Mouse (Mus musculus): ENCODE data around the gene Sh3pxd2a. TPM values are rescaled to one million over a fixed set of nuclear protein-coding genes. Genes with fewer than 3 reads are reported as not detected.

Gene Sh3pxd2a
- polyA plus RNA-seq, 1 experiment from 2014 or later = 3.9 TPM

DNA sequence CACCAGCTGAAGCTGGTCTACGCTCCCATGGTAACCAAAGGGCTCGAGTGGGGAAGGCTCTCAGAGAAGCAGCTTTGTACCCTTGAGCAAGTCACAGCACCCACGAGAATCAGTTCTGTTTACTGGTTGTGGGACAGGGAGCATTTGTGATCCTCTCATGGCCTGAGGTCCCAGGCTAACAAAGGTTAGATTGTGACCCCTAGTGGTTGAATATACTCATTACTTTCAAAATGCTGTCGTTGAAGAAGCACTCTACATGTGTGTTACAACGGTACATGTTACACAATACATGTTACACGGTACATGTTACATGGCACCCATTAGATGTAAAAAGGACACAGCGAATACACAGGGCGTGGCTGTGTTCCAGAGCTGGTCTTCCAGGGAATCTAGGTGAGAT lies 38.4 kb upstream of the Sh3pxd2a start:
- DNase-seq (ENCODE audit: low spot score) = no peak
- 67% methylated on average over 8 of the region's 8 CpGs for WGBS
- H3K27me3 ChIP-seq (ENCODE audit: insufficient read depth, poor library complexity, severe bottlenecking) = no peaks in the 10 kb centered on the region
- no peak overlapping the region for H3K4me3 ChIP-seq
- H3K36me3 ChIP-seq = peaks cover 15% of the 10 kb centered on the region
- no peaks in the 10 kb centered on the region for H3K9me3 ChIP-seq
- no peak overlapping the region for H3K27ac ChIP-seq
- H3K4me1 ChIP-seq = peaks cover 24% of the 10 kb centered on the region

DNA sequence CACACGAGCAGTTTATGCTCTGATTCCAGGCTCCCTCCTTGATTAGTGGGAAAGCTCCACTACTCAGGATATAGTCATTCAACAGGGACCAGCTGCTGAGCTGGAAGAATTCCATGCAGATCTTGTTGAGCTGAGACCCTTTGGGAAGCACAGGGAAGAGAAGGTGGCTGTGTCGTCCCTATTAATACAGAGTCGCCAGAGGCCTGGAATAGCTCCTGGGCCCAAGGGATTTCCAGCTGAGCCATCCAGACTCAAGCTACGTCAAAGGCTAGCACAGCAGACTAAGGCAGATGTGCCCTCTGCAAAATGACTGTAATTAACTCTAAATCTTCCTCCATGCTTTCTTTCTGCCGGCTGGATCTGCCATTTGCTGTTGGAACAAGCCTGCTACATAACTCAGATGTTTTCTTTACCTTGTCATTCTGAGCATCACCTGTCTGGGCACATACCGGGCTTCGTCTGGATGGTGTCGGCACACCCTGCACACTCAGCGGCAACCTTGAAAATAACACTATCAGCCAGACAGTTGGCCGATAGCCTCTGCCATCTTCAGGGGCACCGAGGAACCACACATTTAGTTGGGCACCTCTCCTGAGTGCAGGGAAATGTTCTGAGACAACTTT lies 36.3 kb upstream of the Sh3pxd2a start:
- WGBS = 80% methylated on average over 11 of the region's 11 CpGs
- Histone ChIP-seq H3K9me3 (no peaks in the 10 kb centered on the region), H3K4me1 (peaks cover 24% of the 10 kb centered on the region), H3K27ac (no peak overlapping the region), H3K4me3 (no peak overlapping the region), H3K27me3 (ENCODE audit: insufficient read depth, poor library complexity, severe bottlenecking) (no peaks in the 10 kb centered on the region), H3K36me3 (peaks cover 11% of the 10 kb centered on the region)
- DNase-seq (ENCODE audit: low spot score) = no peak

DNA sequence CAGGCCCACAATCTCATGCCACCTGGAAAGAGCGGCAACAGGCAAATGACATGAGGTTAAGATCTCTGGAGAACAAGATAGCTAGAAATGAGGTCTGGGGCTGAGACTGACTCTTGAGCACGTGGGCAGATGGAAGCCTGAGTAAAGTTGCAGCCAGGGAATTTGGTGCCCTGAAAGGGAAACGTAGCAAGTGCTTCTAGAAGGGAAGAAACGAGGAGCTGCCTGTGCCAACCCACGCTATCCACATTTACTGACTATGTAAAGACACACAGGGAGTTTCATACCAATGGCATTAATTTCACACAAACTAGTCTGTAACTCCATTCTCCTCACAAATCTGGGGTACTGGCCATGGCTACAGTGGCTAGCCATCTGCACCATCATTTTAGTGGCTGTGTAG lies 35.6 kb upstream of the Sh3pxd2a start:
- H3K4me1 ChIP-seq = peaks cover 24% of the 10 kb centered on the region

DNA sequence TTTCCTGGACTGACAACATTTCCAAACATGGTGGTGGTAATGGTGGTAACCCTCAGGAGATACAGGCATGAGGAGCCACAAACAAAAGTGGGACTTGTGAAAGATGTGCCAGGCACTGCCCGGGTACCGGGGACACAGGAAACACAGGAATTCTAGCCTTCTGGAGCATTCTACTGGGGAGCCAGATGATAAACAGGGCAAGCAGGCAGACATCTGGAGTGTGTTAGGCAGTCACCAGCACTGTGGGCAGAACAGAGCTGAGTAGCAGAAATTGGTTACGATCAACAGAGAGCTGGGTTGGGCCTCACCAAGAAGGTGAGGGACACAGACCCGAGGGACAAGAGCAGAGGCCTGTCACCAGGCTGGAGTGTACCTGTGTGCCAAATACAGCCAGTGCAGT lies 34.7 kb upstream of the Sh3pxd2a start:
- H3K36me3 ChIP-seq = peaks cover 5% of the 10 kb centered on the region
- peak overlapping the region; percentile 12 for H3K27ac ChIP-seq
- peaks cover 24% of the 10 kb centered on the region for H3K4me1 ChIP-seq
- WGBS = 31% methylated on average over 4 of the region's 4 CpGs
- DNase-seq (ENCODE audit: low spot score) = no peak
- H3K27me3 ChIP-seq (ENCODE audit: insufficient read depth, poor library complexity, severe bottlenecking) = no peaks in the 10 kb centered on the region
- no peak overlapping the region for H3K4me3 ChIP-seq
- no peaks in the 10 kb centered on the region for H3K9me3 ChIP-seq

More for the DNA sequence above, 35.6 kb upstream of the Sh3pxd2a start:
- DNase-seq (ENCODE audit: low spot score) = no peak
- Histone ChIP-seq H3K27me3 (ENCODE audit: insufficient read depth, poor library complexity, severe bottlenecking) (no peaks in the 10 kb centered on the region), H3K36me3 (peaks cover 5% of the 10 kb centered on the region), H3K27ac (no peak overlapping the region), H3K9me3 (no peaks in the 10 kb centered on the region), H3K4me3 (no peak overlapping the region)
- 85% methylated on average over 5 of the region's 5 CpGs for WGBS

DNA sequence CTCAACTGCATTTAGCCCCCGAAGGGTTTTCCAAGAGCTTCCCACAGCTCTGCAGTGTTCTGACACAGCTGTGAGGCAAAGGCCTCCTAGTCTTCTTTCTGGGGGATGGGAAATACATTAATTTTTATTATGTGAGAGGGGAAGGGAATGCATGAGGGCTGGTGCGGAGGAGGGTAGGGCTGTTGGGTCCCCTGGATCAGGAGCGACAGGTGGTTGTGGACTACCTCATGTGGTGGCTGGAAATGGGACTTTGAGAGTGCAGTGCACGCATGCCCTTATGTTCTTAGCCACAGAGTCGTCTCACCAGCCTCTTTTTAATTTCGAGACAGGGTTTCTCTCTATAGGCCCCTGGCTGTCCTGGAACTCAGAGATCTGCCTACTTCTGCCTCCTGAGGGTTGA lies 33.5 kb upstream of the Sh3pxd2a start:
- Histone ChIP-seq H3K4me1 (peaks cover 35% of the 10 kb centered on the region), H3K4me3 (no peak overlapping the region), H3K27me3 (ENCODE audit: insufficient read depth, poor library complexity, severe bottlenecking) (no peaks in the 10 kb centered on the region), H3K9me3 (no peaks in the 10 kb centered on the region), H3K36me3 (peaks cover 5% of the 10 kb centered on the region), H3K27ac (no peak overlapping the region)
- WGBS = 84% methylated on average over 6 of the region's 6 CpGs
- DNase-seq (ENCODE audit: low spot score) = no peak

DNA sequence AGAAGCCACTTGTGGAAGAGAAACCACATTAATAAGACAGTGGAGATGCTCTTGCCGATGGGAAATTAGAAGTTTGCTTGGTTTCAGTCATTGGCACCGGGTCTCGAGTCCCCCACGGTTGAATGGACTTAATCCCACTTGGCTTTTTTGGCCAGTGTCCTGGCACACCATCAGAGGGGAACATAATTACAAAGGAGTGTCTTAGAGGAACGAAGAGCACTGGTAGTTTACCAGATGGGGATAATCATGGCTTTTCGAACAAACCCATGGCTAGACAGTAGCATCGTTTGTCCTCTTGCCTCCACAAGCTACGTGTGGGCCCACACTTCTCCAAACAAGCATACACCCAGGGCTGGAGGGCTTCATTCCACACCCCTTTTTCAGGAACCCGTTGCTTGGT lies 33.1 kb upstream of the Sh3pxd2a start:
- peaks cover under 1% of the 10 kb centered on the region for H3K36me3 ChIP-seq
- WGBS = 85% methylated on average over 9 of the region's 9 CpGs
- H3K4me1 ChIP-seq = peaks cover 39% of the 10 kb centered on the region
- no peak overlapping the region for H3K27ac ChIP-seq
- no peaks in the 10 kb centered on the region for H3K27me3 ChIP-seq (ENCODE audit: insufficient read depth, poor library complexity, severe bottlenecking)
- H3K9me3 ChIP-seq = no peaks in the 10 kb centered on the region
- H3K4me3 ChIP-seq = no peak overlapping the region
- DNase-seq (ENCODE audit: low spot score) = no peak

DNA sequence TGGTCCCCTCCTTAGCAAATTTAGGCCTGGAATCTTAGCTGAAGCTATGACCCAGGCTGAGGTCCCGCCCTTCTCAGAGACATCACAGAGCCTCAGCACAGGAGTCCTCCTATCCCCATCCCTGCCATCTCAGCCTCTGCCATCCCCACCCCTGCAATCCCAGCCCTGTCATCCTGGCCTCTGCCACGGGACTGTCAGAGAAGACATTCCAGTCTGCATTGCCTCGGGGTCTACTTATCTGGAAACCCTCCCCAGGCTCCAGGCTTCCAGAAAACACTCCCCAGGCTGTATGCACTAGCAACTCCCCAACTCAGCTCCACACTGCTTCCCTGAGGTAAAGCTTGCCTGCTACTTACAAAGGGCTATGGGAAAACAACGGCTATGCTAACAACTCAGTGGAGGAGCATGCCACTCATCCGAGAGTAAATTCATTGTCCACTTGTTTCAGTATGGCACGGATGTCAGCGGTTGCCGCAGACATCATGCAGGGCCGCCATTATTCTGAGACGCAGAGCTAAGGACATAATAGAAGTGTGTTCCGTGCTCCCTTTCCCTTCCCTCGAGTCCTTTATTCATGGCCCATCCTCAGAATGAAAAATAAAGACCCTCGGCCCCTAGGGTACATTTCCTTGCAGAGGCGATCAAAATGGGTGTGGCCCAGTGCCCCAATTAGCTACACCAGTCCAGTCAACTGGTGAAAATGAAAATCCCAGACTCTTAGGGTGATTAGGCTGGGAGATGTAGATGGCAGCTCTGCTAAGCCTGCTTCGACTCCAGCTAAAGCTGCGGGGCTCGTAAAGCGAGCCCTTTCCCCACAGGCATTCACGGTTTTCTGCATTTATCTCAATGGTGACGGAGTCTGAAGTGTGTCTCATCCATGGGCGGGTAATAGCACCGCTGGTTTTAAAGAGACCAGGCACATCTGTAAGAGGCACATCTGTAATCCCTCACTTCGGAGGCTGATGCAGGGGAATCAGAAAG lies 29.1 kb upstream of the Sh3pxd2a start:
- Histone ChIP-seq H3K9me3 (no peaks in the 10 kb centered on the region), H3K4me1 (peaks cover 26% of the 10 kb centered on the region), H3K36me3 (no peaks in the 10 kb centered on the region), H3K27ac (peak overlapping the region; percentile 30), H3K27me3 (ENCODE audit: insufficient read depth, poor library complexity, severe bottlenecking) (no peaks in the 10 kb centered on the region), H3K4me3 (no peak overlapping the region)
- DNase-seq (ENCODE audit: low spot score) = no peak
- WGBS = 65% methylated on average over 23 of the region's 23 CpGs

DNA sequence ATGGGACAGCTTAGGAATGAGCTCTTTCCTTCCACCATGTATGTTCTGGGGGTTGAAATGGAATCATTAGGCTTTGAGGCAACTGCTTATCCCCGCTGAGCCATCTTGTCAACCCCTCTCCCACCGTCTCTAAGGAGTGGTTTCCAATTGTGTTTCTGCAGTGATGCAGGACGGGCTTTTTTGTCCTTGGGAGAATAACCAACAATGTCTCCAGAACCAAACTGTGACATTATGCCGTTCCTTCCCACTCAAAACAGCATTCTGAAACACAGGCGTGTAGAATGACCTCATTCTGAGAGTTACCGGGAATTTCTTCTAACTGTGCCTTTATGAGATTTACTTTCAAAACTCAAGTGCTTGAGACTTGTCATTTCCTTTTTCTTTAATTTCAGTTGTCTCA lies 28.2 kb upstream of the Sh3pxd2a start:
- Histone ChIP-seq H3K27ac (0 out of 2 replicates have a peak overlapping the region, but pooled peaks have one; percentile 16), H3K27me3 (ENCODE audit: insufficient read depth, poor library complexity, severe bottlenecking) (no peaks in the 10 kb centered on the region), H3K9me3 (no peaks in the 10 kb centered on the region), H3K36me3 (no peaks in the 10 kb centered on the region), H3K4me1 (peaks cover 26% of the 10 kb centered on the region), H3K4me3 (no peak overlapping the region)
- DNase-seq (ENCODE audit: low spot score) = no peak
- 94% methylated on average over 6 of the region's 6 CpGs for WGBS

DNA sequence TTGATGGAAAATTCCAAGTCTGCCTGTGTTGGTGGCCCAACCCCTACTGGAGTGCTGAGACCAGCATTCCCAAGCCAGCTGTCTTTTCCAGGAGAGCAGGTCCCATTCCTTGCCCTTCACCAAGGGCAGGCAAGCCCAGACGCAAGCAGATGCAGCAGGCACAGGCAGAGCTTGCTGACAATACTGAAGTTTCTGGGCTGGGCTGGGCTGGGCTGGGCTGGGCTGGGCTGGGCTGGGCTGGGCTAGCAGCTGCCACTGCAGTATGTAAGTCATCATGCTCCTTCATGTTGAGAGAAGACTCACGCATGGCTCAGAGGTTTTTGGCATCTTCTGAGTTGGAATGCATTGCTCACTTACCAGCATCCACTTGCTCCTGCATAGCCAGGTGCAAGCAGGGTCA lies 27.7 kb upstream of the Sh3pxd2a start:
- Histone ChIP-seq H3K4me1 (peaks cover 26% of the 10 kb centered on the region), H3K27ac (0 out of 2 replicates have a peak overlapping the region, but pooled peaks have one; percentile 16), H3K4me3 (no peak overlapping the region), H3K36me3 (no peaks in the 10 kb centered on the region), H3K27me3 (ENCODE audit: insufficient read depth, poor library complexity, severe bottlenecking) (no peaks in the 10 kb centered on the region), H3K9me3 (no peaks in the 10 kb centered on the region)
- DNase-seq (ENCODE audit: low spot score) = no peak
- 62% methylated on average over 2 of the region's 2 CpGs for WGBS

DNA sequence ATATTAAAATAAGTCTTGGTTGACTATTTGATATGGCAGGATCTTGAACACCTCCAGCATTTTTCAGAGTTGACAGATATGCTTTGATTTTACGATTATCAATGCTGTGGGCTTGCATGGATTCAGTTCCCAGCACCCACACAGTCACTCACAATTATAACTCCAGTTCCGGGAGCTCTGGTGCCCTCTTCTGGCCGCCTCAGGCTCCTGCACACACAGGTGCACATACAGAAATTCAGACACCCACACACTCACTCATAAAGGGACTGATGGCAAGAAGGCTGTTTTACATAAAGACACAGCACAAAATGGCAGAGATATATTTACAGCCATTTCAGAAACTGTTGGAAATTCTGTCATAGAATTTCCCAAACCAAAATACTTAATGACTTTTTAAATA lies 25.0 kb upstream of the Sh3pxd2a start:
- DNase-seq (ENCODE audit: low spot score) = no peak
- Histone ChIP-seq H3K36me3 (no peaks in the 10 kb centered on the region), H3K4me1 (peaks cover 41% of the 10 kb centered on the region), H3K4me3 (no peak overlapping the region), H3K27ac (no peak overlapping the region), H3K9me3 (no peaks in the 10 kb centered on the region), H3K27me3 (ENCODE audit: insufficient read depth, poor library complexity, severe bottlenecking) (no peaks in the 10 kb centered on the region)
- 83% methylated on average over 3 of the region's 3 CpGs for WGBS

DNA sequence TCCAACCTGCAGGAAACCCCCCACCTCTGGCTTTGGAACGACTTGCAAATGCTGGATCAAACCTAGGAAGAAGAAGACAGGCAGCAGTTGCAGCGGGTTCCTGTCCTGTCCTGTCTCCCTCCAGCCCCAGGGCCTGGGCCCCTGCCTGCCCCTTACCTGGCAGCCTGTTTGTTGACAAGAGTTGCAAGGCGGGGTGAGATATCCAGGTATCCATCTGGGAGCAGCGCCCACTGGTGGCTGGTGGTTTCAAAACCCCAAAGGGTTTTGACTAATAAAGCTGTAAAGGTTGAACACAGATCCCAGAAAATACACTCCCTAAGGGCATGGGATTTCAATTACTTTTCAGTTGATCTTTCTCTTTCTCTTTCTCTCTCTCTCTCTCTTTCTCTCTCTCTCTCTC lies 24.0 kb upstream of the Sh3pxd2a start:
- Histone ChIP-seq H3K4me3 (no peak overlapping the region), H3K36me3 (no peaks in the 10 kb centered on the region), H3K4me1 (peaks cover 36% of the 10 kb centered on the region), H3K27ac (no peak overlapping the region), H3K27me3 (ENCODE audit: insufficient read depth, poor library complexity, severe bottlenecking) (no peaks in the 10 kb centered on the region), H3K9me3 (no peaks in the 10 kb centered on the region)
- WGBS = 34% methylated on average over 4 of the region's 4 CpGs
- no peak for DNase-seq (ENCODE audit: low spot score)

DNA sequence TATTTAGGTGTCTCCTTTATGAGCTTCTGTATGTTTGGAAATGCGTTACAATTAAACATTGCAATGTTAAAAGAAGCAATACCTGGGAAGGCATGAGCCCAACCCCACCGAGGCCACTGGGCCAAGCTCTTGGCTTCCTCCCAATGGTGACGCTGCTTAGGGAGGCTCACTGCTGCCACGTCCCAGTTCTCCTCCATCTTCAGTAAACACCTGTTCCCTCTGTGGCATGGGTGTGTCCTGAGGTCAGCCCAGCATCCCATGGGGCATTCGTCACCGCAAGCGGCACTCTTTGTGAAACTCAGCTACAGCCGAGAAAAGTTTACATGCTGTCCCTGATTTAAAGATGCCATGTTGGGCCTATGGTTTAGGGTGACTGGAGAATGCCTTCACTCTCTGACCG lies 23.4 kb upstream of the Sh3pxd2a start:
- H3K4me3 ChIP-seq = no peak overlapping the region
- H3K36me3 ChIP-seq = no peaks in the 10 kb centered on the region
- no peaks in the 10 kb centered on the region for H3K27me3 ChIP-seq (ENCODE audit: insufficient read depth, poor library complexity, severe bottlenecking)
- no peaks in the 10 kb centered on the region for H3K9me3 ChIP-seq
- no peak for DNase-seq (ENCODE audit: low spot score)
- H3K4me1 ChIP-seq = peaks cover 30% of the 10 kb centered on the region
- WGBS = 85% methylated on average over 9 of the region's 9 CpGs
- H3K27ac ChIP-seq = no peak overlapping the region

DNA sequence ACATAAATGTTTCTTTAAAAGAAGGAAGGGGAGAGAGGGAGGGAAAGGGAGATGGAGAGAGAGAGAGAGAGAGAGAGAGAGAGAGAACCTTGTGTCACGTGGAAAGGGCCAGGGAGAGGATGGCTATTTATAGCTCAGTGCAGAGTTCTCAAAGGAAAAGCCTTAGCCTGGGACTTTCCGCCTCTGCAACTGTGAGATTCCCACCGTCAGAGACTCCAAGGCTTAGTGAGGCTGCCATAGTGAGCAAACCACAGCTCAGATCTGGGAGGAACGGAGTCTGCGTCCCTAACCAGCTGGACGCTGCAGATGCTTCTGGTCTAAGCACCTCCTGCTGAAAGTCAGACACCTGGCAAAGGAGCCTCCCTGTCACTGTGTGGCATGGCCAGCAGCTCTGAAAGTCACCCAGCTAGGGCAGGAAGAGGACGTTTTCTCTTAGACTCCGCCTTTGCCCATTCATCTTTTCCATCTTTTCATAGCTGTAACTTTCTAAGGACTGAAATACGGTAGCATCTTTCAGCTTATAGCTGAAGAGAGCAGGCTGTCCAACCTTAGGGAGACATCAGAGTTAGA lies 21.9 kb upstream of the Sh3pxd2a start:
- WGBS = 26% methylated on average over 9 of the region's 9 CpGs

More for the DNA sequence above, 21.9 kb upstream of the Sh3pxd2a start:
- Histone ChIP-seq H3K4me1 (peaks cover 17% of the 10 kb centered on the region), H3K27ac (peak overlapping the region; percentile 92), H3K36me3 (no peaks in the 10 kb centered on the region), H3K9me3 (no peaks in the 10 kb centered on the region), H3K27me3 (ENCODE audit: insufficient read depth, poor library complexity, severe bottlenecking) (no peaks in the 10 kb centered on the region), H3K4me3 (peak overlapping the region; percentile 43)
- DNase-seq (ENCODE audit: low spot score) = no peak

All from heart, embryonic 10.5 days (tissue).